Mouse (Mus musculus) embryonic facial prominence, embryonic 14.5 days (tissue): ENCODE measurements around the gene Vmn1r215. TPM values are rescaled to one million over a fixed set of nuclear protein-coding genes. Genes with fewer than 3 reads are reported as not detected.

ENCODE experiments used
- polyA plus RNA-seq: library from polyadenylated mRNA; unstranded; fragments of >200 nt; fragmentation: Nextera tagmentation; extraction: Ambion mirVana; gene quantifications from 2 replicates; pipeline ENCODE4 v1.2.1, GENCODE M21; 2014

The Vmn1r215 gene
- polyA plus RNA-seq, 1 experiment from 2014 or later, result not detected

Other genes starting within 250 kb of the Vmn1r215 start
- gene Vmn1r210, start 236.7 kb upstream of the Vmn1r215 start, polyA plus RNA-seq, result not detected in 2 replicates
- not detected in 2 replicates for gene Vmn1r211, start 210.5 kb upstream of the Vmn1r215 start, polyA plus RNA-seq
- gene Vmn1r212, start 183.8 kb upstream of the Vmn1r215 start, polyA plus RNA-seq, result not detected in 2 replicates
- gene Vmn1r213, start 60.4 kb upstream of the Vmn1r215 start, polyA plus RNA-seq, result not detected in 2 replicates
- gene Vmn1r214, start 37.6 kb upstream of the Vmn1r215 start, polyA plus RNA-seq, result not detected in 2 replicates
- gene Vmn1r217, start 50.2 kb downstream of the Vmn1r215 start, polyA plus RNA-seq, result not detected in 2 replicates
- not detected in 2 replicates for gene Vmn1r218, start 65.1 kb downstream of the Vmn1r215 start, polyA plus RNA-seq
- gene Vmn1r219, start 91.3 kb downstream of the Vmn1r215 start, polyA plus RNA-seq, result 0.07 TPM in 1 of 2 replicates, not detected in the other
- gene Vmn1r220, start 120.0 kb downstream of the Vmn1r215 start, polyA plus RNA-seq, result not detected in 2 replicates
- gene Vmn1r221, start 146.1 kb downstream of the Vmn1r215 start, polyA plus RNA-seq, result not detected in 2 replicates
- not detected in 2 replicates for gene Vmn1r222, start 167.9 kb downstream of the Vmn1r215 start, polyA plus RNA-seq
- gene Vmn1r223, start 179.1 kb downstream of the Vmn1r215 start, polyA plus RNA-seq, result not detected in 2 replicates